In genomic region chr11:114484668-114484953, GRCm38 (mm10) we compare ENCODE assay signal across 15 mouse cellular contexts.
DNase-seq lines count a peak whose midpoint lies in the region; ATAC-seq and TF ChIP-seq lines count a peak whose summit lies in the region.
"Had no signal": no experiment of that assay in that cellular context is flagged by ENCODE, and none has a peak within 500 bp of the region (broad histone marks: within the 10 kb centered on the region; RNA-seq: fewer than 3 reads in every experiment).

No protein-coding gene starts in this region.

- 88% methylated on average over 4 of the region's 4 CpGs for WGBS in forebrain, embryonic 10.5 days
- 75% methylated on average over 4 of the region's 4 CpGs for WGBS in forebrain, embryonic 13.5 days
- 54% methylated on average over 4 of the region's 4 CpGs for WGBS in hindbrain, embryonic 12.5 days
- 41% methylated on average over 4 of the region's 4 CpGs for WGBS in hindbrain, embryonic 14.5 days

- H3K27ac ChIP-seq in forebrain, embryonic 10.5 days, result peak overlapping the region; percentile 35; the same call in 1 of the 2 replicates
- no peak overlapping the region for H3K27ac ChIP-seq in forebrain, embryonic 13.5 days
- H3K27ac ChIP-seq in hindbrain, embryonic 12.5 days, result no peak overlapping the region
- no peak overlapping the region for H3K27ac ChIP-seq in hindbrain, embryonic 14.5 days
- no peak overlapping the region for H3K27ac ChIP-seq in ES-E14 (ENCODE audit: insufficient read depth, low read depth, low read length, poor library complexity, severe bottlenecking)
- H3K27ac ChIP-seq in layer of hippocampus, adult 2 months, result no peak overlapping the region
- H3K27ac ChIP-seq: embryonic facial prominence, embryonic 10.5 days; forebrain, embryonic 15.5 days; heart, adult 2 months; hindbrain, embryonic 15.5 days had no signal

- peaks cover 26% of the 10 kb centered on the region for H3K4me1 ChIP-seq in forebrain, embryonic 10.5 days
- H3K4me1 ChIP-seq in forebrain, embryonic 13.5 days, result peaks cover 25% of the 10 kb centered on the region; the same call in 1 of the 2 replicates
- peaks cover 22% of the 10 kb centered on the region for H3K4me1 ChIP-seq in hindbrain, embryonic 12.5 days
- H3K4me1 ChIP-seq in hindbrain, embryonic 14.5 days (replicated peaks; ENCODE audit: control insufficient read depth, insufficient read depth, low read length), result peaks cover 17% of the 10 kb centered on the region; the same call in 1 of the 2 replicates
- H3K4me1 ChIP-seq in ES-E14 (ENCODE audit: control insufficient read depth in 2 of 2, insufficient read depth in 2 of 2, low read length in 2 of 2, poor library complexity in 1 of 2), result peaks cover 0 to 13% of the 10 kb centered on the region in 2 experiments; a peak in 2 of 4 replicates

- no peaks in the 10 kb centered on the region for H3K36me3 ChIP-seq in forebrain, embryonic 10.5 days (replicated peaks)
- no peaks in the 10 kb centered on the region for H3K36me3 ChIP-seq in forebrain, embryonic 13.5 days (ENCODE audit: poor library complexity, severe bottlenecking)
- H3K36me3 ChIP-seq in hindbrain, embryonic 12.5 days, result no peaks in the 10 kb centered on the region
- H3K36me3 ChIP-seq in hindbrain, embryonic 14.5 days (replicated peaks; ENCODE audit: control insufficient read depth, insufficient read depth), result no peaks in the 10 kb centered on the region
- H3K36me3 ChIP-seq in ES-E14 (ENCODE audit: control insufficient read depth, insufficient read depth, low read length, poor library complexity, severe bottlenecking), result no peaks in the 10 kb centered on the region
- H3K36me3 ChIP-seq: embryonic facial prominence, embryonic 10.5 days; forebrain, embryonic 15.5 days; heart, embryonic 12.5 days; hindbrain, embryonic 15.5 days had no signal

- in situ Hi-C loops in ES-E14 (cut with MboI; ENCODE audit: low sequenced_read_pairs in 2 of 2, unreplicated experiment in 2 of 2), result no loop called here

- H3K9ac ChIP-seq in forebrain, embryonic 13.5 days, result no peak overlapping the region
- no peak overlapping the region for H3K9ac ChIP-seq in hindbrain, embryonic 12.5 days
- H3K9ac ChIP-seq in hindbrain, embryonic 14.5 days, result no peak overlapping the region
- H3K9ac ChIP-seq in ES-E14 (ENCODE audit: insufficient read depth, low read depth, low read length, poor library complexity, severe bottlenecking), result no peak overlapping the region
- H3K9ac ChIP-seq: forebrain, embryonic 15.5 days; heart, embryonic 12.5 days; hindbrain, embryonic 15.5 days had no signal

- peaks cover 51% of the 10 kb centered on the region for H3K27me3 ChIP-seq in forebrain, embryonic 10.5 days (ENCODE audit: poor library complexity, severe bottlenecking)
- H3K27me3 ChIP-seq in forebrain, embryonic 13.5 days, result 0 out of 2 replicates have a peak, but pooled peaks cover 7% of the 10 kb centered on the region
- peaks cover 18% of the 10 kb centered on the region for H3K27me3 ChIP-seq in hindbrain, embryonic 12.5 days
- 0 out of 2 replicates have a peak, but pooled peaks cover 4% of the 10 kb centered on the region for H3K27me3 ChIP-seq in hindbrain, embryonic 14.5 days (ENCODE audit: control insufficient read depth, insufficient read depth, low read length)
- H3K27me3 ChIP-seq: forebrain, embryonic 15.5 days; hindbrain, embryonic 15.5 days had no signal

- H3K4me2 ChIP-seq in forebrain, embryonic 13.5 days, result no peak overlapping the region
- no peak overlapping the region for H3K4me2 ChIP-seq in hindbrain, embryonic 12.5 days (replicated peaks)
- no peak overlapping the region for H3K4me2 ChIP-seq in hindbrain, embryonic 14.5 days (replicated peaks)
- H3K4me2 ChIP-seq: forebrain, embryonic 15.5 days; hindbrain, embryonic 15.5 days had no signal

- no peak for DNase-seq in forebrain, embryonic 10.5 days (ENCODE audit: extremely low spot score, low spot score)
- DNase-seq in hindbrain, embryonic 14.5 days (ENCODE audit: low spot score), result no peak
- no peak for DNase-seq in ES-E14 (ENCODE audit: low read depth, low spot score)
- peak; percentile 53 for DNase-seq in retina, postnatal 1 day
- DNase-seq in layer of hippocampus, adult 2 months (ENCODE audit: low spot score in 2 of 2), result no peak
- DNase-seq: adrenal gland, adult 2 months; adrenal gland, postnatal 36 days; kidney, adult 11 months had no signal

- no peak overlapping the region for H3K4me3 ChIP-seq in forebrain, embryonic 10.5 days
- H3K4me3 ChIP-seq in forebrain, embryonic 13.5 days, result no peak overlapping the region
- H3K4me3 ChIP-seq in hindbrain, embryonic 12.5 days, result no peak overlapping the region
- H3K4me3 ChIP-seq in hindbrain, embryonic 14.5 days (replicated peaks; ENCODE audit: low read length), result no peak overlapping the region
- peak overlapping the region; percentile 27 to 39; a peak in 3 of 4 replicates for H3K4me3 ChIP-seq in ES-E14 (ENCODE audit: insufficient read depth in 1 of 2, low read depth in 1 of 2, low read length in 2 of 2, poor library complexity in 1 of 2, severe bottlenecking in 1 of 2)
- H3K4me3 ChIP-seq in layer of hippocampus, adult 2 months, result no peak overlapping the region
- H3K4me3 ChIP-seq: embryonic facial prominence, embryonic 10.5 days; forebrain, embryonic 15.5 days; heart, adult 2 months; heart, embryonic 12.5 days; hindbrain, embryonic 15.5 days had no signal

- no peaks in the 10 kb centered on the region for H3K9me3 ChIP-seq in forebrain, embryonic 10.5 days
- H3K9me3 ChIP-seq in forebrain, embryonic 13.5 days (replicated peaks), result no peaks in the 10 kb centered on the region
- no peaks in the 10 kb centered on the region for H3K9me3 ChIP-seq in hindbrain, embryonic 12.5 days (replicated peaks)
- H3K9me3 ChIP-seq in hindbrain, embryonic 14.5 days (ENCODE audit: control insufficient read depth, low read length), result no peaks in the 10 kb centered on the region
- no peaks in the 10 kb centered on the region for H3K9me3 ChIP-seq in ES-E14 (ENCODE audit: control insufficient read depth, insufficient read depth, low read depth, low read length)
- H3K9me3 ChIP-seq: embryonic facial prominence, embryonic 10.5 days; forebrain, embryonic 15.5 days; heart, embryonic 12.5 days; hindbrain, embryonic 15.5 days had no signal

- TF ChIP-seq CTCF in layer of hippocampus, adult 2 months (conservative IDR thresholded peaks at IDR 0.05), result no peak

- ATAC-seq in forebrain, embryonic 13.5 days, result no peak
- ATAC-seq in hindbrain, embryonic 12.5 days (ENCODE audit: low FRiP score), result peak; percentile 29; the same call in 1 of the 2 replicates
- no peak for ATAC-seq in hindbrain, embryonic 14.5 days (ENCODE audit: low FRiP score)
- ATAC-seq: forebrain, embryonic 15.5 days had no signal

TF ChIP-seq in ES-E14, 5 proteins besides CTCF, POLR2A, EP300 and RAD21:
- TF ChIP-seq CHD2 (IDR thresholded peaks at IDR 0.05; ENCODE audit: low read depth, low read length) (no peak), ZNF384 (IDR thresholded peaks at IDR 0.05; ENCODE audit: low read depth, low read length) (no peak), ZC3H11A (IDR thresholded peaks at IDR 0.05; ENCODE audit: borderline replicate concordance, low read depth, low read length) (no peak), HCFC1 (IDR thresholded peaks at IDR 0.05; ENCODE audit: borderline replicate concordance, insufficient read depth, low read length) (no peak), MAFK (IDR thresholded peaks at IDR 0.05; ENCODE audit: insufficient read depth, low read depth, low read length) (no peak)

Comparison
In these comparisons a context has a peak if more than half of its experiments do, and no peak if none do; other contexts are left out.
1. H3K4me3 ChIP-seq: peak in ES-E14 (2 of 2); none in forebrain, embryonic 10.5 days (single experiment), forebrain, embryonic 13.5 days (single experiment), hindbrain, embryonic 12.5 days (single experiment), hindbrain, embryonic 14.5 days (single experiment) and layer of hippocampus, adult 2 months (single experiment).